Mouse (Mus musculus) kidney, postnatal 4 days (tissue): Measurements from ENCODE around the gene Ntn4.
A peak's percentile ranks its signal among the peaks of the same experiment; 100 is the strongest.

ENCODE experiments used
- DNase-seq, 2 experiments: peaks; one replicate each; pipeline ENCODE4 v3.0.0; 2021; ENCODE audit warnings: mixed read lengths in 2 of 2

Ntn4 gene

GRCm38 (mm10) chr10:93736114-93736645 lies 95.7 kb downstream of the Ntn4 start:
- DNase-seq = peak; percentile 85 to 90

DNA sequence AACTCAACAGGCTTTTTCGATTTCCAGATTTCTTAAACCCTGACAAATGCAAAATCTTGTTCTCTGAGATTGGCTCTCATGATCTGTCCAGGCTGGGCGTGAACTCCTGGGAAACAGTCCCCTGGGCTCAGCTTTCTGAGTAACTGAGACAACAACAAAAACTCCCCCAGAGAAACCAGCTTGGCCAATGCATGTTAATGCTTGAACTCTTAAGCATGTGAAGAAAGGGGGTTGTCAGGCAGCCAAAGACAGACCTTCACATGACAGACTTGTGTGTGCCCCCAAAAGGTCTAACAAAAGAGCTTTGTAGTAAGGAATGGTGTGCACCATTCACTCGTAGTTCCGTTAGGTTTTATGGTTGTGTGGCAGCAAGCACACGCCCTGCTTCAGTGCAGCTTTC lies 96.6 kb downstream of the Ntn4 start:
- DNase-seq = no peak

DNA sequence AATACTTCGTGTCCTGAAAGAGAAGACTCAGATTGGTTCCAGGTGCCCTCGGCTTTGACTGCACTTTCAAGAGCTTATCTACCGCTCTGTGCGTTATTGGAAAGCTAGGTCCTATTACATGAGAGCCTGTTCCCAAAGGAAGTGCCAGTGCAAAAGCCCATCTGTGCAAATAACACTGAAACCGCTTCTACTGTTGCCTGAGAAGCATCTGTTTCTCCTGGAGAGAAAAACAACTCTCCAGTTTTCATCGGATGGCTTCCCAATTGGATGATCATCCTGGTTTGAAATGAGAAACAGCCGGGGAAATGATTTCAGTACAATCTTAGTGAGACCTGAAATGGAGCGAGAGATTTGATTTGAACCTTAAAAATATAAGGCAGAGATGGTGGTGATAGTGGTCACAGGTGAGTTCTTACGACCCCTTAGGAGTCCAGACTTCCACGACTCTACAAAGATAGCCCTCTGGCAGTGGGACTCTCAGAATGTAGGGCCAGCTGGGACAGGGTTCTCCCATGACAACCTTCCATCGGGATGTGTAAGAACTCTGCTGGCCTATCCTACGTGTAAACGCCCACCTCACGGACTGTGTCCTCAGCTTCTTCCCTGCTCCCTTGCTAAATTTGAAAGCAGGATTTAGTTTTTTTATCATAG lies 101.1 kb downstream of the Ntn4 start:
- no peak for DNase-seq

- no peak for DNase-seq
Observed at GRCm38 (mm10) chr10:93742097-93742446, 101.6 kb downstream of the Ntn4 start.

GRCm38 (mm10) chr10:93742598-93742997 lies 102.1 kb downstream of the Ntn4 start:
- no peak for DNase-seq

GRCm38 (mm10) chr10:93749267-93750192 lies 109.0 kb downstream of the Ntn4 start:
- DNase-seq = peak in 1 of 2 experiments; percentile 14

DNA sequence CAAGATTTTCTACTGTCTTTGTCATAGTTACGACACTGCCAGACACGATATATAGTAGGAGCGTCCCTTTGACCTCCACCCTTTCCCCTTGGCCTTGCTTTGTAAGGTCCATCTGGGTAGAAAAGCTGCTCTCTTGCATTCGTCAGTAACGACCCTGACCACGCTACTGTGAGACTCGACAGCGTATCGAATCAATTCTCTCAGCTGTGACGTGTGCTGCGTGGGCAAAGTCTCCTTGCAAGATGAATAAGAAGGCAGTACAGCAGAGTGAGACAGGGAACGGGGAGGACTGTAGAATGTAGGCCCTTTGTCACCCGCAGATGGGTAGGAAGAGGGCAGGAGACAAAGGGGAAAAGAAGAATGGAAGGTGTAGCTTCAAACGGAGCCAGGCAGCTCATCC lies 110.8 kb downstream of the Ntn4 start:
- no peak for DNase-seq

DNA sequence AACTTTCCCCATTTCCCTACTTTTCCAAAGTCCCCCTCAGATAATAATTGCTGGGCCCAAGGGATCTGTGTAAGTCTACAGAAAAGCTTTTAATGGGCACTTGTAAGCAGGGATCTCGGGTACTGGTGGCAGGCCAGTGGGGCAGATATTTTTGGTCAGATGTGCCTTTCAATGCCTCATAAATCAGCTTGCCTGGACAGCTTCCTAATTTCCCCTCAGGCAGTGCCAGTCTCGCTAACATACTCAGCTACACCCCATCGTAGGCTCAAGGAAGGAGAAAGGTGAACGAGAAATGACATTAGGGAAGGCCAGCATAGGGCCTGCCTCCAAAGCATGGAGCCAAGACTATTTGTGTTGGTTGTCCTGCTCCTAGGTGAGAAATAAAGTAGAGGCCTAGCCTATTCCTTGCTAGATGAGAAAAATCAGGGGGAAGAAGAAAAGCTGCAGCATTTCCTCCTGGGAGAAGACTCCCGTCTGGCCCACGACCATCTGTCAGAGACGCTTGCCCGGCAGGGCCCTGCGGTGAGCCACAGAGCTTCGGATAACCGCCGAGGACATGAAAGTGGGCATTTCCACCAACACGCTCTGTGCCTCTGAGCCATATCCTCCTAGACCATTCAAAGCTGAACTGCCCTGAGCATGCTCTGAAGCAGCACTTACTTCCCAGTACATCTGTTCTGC lies 113.4 kb downstream of the Ntn4 start:
- no peak for DNase-seq

GRCm38 (mm10) chr10:93756211-93756610 lies 115.7 kb downstream of the Ntn4 start:
- no peak for DNase-seq

GRCm38 (mm10) chr10:93759644-93760043 lies 119.2 kb downstream of the Ntn4 start:
- peak in 1 of 2 experiments; percentile 6 for DNase-seq

DNA sequence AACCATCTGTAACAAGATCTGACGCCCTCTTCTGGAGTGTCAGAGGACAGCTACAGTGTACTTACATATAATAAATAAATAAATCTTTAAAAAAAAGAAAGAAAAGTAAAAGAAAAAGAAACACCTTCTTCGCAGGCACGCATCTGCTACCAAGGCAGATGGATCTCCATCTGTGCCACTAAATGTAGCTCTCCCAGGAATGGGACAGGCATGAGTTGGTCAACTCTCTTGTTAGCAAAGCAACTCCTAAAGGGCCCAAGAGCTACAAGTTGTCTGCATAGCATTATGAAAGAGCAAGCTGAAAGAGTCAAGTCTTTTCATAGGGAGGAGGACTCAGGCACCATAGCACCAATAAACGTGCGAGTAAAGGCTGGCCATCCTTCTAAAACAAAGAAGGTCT lies 119.9 kb downstream of the Ntn4 start:
- DNase-seq = no peak

GRCm38 (mm10) chr10:93763074-93763473 lies 122.6 kb downstream of the Ntn4 start:
- peak; percentile 58 to 65 for DNase-seq

- no peak for DNase-seq
Observed at GRCm38 (mm10) chr10:93766221-93766620, 125.7 kb downstream of the Ntn4 start.

- no peak for DNase-seq
Observed at GRCm38 (mm10) chr10:93767245-93767644, 126.8 kb downstream of the Ntn4 start.

DNA sequence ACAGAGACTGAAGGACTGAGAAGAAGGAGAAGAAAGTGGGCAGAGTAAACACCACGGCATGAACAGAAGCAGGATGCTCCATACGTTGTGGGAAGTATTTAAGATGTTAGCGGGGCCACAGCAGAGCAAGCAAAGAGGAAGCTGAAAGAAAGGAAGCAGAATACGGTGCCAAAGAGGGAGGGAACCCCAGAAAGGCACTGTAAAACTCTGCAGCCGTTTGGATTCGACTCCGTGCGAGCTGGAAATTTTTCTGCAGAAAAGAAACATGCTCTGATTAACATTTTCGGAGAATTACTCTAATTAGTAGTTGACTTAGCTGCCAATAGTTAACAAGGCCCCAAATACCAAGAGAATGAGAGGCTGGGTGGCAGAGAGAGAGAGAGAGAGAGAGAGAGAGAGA lies 127.7 kb downstream of the Ntn4 start:
- DNase-seq = no peak

DNA sequence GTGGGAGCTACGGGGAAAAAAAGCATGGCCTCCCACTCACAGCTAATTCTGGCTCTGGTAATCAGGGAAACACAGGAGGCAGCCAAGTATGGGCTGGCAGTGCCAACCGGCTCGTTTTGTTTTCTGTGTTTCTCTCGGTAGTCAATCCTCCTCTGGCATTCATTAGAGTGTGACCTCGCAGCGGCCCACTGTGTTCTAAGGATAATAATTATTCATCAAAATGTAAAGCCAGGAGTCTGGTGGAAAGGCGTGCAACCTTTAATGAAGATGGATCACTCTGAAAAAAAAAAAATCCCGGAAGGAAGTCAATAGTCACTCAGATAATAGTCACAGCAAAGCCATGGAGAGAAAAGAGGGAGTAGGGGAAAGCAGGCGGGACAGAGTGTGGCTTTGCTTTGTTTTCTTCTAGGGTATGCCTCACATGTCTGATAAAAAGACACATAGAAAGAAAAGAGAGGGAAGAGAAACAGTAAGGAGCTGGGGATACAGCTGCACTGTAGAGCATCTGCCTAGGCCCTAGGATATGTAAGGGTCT lies 131.5 kb downstream of the Ntn4 start:
- DNase-seq = peak; percentile 17 to 40

- no peak for DNase-seq
Observed at GRCm38 (mm10) chr10:93772492-93772891, 132.0 kb downstream of the Ntn4 start.

DNA sequence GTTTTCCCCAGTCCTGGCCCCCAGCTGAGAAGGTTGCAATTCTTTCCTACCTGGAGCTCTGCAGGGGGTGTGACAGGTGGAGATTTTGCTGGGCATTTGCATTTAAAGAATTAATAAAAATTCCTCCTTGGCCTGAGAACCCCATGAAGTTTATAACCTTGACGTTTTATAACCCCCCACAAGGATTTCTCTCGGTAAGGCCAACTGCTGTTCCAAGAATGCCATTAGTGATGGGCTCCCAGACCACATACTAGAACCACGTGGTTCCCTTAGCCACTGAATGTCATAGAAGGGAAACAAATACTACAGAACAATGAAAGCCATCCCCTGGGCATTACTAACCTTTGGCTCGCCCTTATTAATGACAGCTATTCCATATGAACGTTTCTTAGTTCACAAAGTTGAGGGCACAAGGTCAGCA lies 136.3 kb downstream of the Ntn4 start:
- DNase-seq = peak; percentile 11 to 12

DNA sequence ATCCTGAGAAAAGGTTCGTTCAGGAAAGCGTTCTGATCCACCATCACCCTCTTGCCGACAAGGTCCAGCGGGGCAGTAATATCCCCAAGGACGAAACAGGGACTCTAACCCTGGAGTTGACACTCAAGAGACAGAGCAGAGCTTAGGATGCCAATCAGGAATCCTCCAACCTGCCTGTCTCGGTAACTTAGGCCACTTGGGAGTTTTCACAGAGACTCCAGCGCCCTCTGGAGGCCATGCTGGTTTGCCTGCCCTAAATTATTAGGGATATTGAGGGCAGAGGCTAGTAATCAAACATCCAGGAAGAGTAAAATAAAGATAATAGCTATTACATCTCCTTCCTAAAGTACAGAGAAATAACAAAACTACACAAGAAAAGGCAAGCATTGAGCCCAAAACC lies 136.9 kb downstream of the Ntn4 start:
- peak; percentile 76 to 77 for DNase-seq

DNA sequence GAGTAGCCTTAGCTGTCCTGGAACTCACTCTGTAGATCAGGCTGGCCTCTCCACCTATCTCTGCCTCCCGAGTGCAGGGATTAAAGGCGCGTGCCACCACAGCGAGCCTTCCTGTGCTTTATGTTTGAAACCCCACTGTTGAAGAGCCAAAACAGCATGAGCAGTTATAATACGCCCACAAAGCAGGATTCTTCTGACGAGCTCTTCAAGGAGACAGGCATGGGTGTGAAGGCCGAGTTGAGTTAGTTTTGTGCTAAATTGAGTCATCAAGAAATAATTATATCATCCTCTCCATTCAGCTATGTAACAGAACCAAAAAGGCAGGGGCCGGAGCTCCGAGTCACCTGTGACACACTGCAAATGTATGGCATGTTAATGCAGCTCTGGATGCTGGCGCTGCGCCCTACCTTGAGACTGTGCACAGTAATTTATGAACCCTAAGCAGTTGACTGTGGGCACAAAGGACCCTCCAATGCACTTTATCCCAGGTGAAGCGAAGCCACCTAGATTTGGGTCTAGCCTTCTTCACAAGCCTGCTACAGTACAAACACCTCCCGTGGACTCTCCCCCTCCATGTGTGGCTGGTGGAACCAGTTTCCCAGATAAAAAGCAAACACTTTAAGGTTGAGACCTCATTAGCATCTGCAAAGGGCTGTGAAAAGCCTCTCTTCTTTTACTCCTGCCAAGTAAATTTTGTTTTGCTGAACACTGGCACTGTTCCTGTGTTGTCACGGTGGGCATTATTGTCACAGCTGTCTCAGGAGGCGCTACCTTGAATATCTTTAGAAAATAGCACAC lies 142.9 kb downstream of the Ntn4 start:
- no peak for DNase-seq
